Mouse (Mus musculus): ENCODE data around the gene Pebp1.

GRCm38 (mm10) chr5:117242671-117243478, 44.5 kb downstream of the Pebp1 start:
- TF ChIP-seq POLR2A (IDR thresholded peaks at IDR 0.05; ENCODE audit: insufficient read depth, low read length) = no peak
- no peak for TF ChIP-seq CTCF (IDR thresholded peaks at IDR 0.05; ENCODE audit: low read depth, low read length)

All from ES-Bruce4 (cell line).